Mouse (Mus musculus): ENCODE results near the gene Msh3.
"Not testable (repeated sequence)": the region's sequence is repeated elsewhere in the genome, so short reads cannot be mapped to it uniquely, and the experiment has no call there.

Msh3 gene

GRCm38 (mm10) chr13:92354456-92355271 lies at the start of gene Msh3, which contains the start of gene Dhfr:
TSS of gene Msh3 (minus strand) at chr13:92355003.
TSS of gene Dhfr (plus strand) at chr13:92354726.
- DNase-seq (ENCODE audit: extremely low spot score, low spot score): peak; percentile 99

DNA sequence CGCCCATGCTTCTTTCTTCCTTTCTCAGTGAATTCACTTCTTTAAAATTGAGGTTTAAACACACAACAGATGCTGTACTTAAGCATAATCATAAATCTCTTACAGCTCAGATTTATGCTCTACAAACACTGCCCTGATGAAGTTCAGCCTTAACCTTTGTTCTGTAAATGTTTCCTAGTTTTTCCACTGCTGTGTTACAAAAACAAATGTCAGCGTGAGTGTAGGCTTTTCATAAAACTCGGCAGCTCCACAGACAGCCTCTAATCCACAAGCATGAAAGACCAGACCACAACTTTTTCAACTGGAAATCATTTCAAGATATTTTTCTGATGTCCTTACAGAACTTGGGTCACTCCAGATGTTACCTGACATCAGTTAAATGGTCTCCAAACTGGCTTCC lies 48.7 kb upstream of the Msh3 start:
- no peak for DNase-seq (ENCODE audit: extremely low spot score, low spot score)

GRCm38 (mm10) chr13:92402063-92402462 lies 47.3 kb upstream of the Msh3 start:
- DNase-seq (ENCODE audit: extremely low spot score, low spot score): no peak

GRCm38 (mm10) chr13:92398491-92399384 lies 43.9 kb upstream of the Msh3 start:
- no peak for DNase-seq (ENCODE audit: extremely low spot score, low spot score)

DNA sequence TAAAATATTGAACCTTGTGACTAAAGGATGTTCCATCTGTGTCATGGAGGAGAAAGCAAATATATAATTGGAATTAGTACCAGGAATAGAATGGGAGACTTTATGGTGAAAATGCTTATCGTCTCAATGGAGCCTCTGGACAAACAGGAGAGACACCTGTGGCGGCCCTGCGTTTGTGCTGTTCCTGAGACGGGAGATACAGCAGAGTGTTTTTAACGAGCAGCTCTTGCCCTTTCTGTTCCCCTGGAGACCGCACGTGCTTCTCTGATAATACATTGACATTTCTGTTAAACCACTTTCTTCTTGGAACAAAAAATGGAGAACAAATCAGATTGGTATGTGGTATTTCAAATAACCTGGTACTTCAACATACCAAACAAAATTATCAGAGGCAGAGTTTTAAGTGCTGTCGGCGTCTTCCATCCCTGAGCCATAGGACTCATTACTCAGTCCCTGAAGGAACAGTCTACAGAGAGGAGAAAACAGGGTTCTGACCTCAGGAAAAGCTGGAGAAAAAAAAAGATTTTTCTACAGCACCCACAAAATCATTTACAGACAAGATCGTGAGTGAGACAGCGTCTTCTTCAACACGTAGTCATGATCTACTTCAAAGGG lies 38.4 kb upstream of the Msh3 start:
- DNase-seq (ENCODE audit: extremely low spot score, low spot score): no peak

GRCm38 (mm10) chr13:92387367-92387766 lies 32.6 kb upstream of the Msh3 start:
- DNase-seq (ENCODE audit: extremely low spot score, low spot score): no peak

DNA sequence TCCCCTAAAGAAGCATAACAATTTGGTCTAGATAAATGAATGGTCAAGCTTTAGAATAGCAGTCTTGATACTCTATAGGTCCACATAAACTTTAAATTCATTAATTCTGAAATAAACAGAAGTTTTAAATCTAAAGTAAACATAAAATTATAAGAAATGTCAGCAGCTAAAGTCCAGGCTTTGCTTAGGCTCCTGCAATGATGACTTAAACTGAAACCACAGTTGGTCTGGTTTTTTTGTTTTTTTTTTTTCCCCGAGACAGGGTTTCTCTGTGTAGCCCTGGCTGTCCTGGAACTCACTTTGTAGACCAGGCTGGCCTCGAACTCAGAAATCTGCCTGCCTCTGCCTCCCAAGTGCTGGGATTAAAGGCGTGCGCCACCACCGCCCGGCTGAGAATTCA lies 16.7 kb upstream of the Msh3 start:
- DNase-seq (ENCODE audit: extremely low spot score, low spot score): not testable (repeated sequence)

GRCm38 (mm10) chr13:92370811-92371210 lies 16.0 kb upstream of the Msh3 start:
- DNase-seq (ENCODE audit: extremely low spot score, low spot score): no peak

- no peak for DNase-seq (ENCODE audit: extremely low spot score, low spot score)
These were observed 10.5 kb upstream of the Msh3 start for GRCm38 (mm10) chr13:92365312-92365711.

DNA sequence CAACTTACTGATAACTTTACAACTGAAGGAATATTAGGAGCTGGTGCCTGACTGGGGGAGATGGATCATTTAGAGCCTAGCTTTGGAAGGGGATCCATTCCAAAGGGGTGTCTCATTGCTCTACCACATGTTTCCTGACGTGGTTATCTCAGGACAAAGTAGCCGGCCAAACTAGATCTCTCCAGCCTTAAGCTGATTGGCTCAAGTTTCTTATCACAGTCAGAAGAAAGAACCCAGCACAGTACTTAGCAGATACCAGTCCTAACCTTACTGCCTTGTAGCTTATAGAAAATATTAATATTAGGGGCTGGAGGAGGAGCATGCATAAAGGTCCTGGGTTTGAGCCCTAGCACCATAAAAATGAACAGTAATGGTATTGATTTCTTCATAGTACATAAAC lies 6.8 kb upstream of the Msh3 start:
- no peak for DNase-seq (ENCODE audit: extremely low spot score, low spot score)

DNA sequence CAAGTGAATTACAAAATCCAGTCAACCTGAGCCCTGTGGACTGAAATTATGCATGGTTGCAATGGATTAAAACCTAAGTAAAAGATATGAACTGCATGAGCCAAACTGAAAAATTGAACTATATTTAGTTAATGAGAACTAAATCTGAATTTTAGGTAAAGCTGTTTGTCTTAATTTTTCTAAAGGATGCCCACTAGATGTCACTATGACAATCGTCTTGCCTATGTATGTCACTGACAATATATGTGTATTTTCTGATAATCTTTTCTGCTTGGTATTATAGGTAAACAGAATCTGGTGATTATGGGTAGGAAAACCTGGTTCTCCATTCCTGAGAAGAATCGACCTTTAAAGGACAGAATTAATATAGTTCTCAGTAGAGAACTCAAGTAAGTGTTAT lies 2.8 kb upstream of the Msh3 start:
- DNase-seq (ENCODE audit: extremely low spot score, low spot score): no peak

DNA sequence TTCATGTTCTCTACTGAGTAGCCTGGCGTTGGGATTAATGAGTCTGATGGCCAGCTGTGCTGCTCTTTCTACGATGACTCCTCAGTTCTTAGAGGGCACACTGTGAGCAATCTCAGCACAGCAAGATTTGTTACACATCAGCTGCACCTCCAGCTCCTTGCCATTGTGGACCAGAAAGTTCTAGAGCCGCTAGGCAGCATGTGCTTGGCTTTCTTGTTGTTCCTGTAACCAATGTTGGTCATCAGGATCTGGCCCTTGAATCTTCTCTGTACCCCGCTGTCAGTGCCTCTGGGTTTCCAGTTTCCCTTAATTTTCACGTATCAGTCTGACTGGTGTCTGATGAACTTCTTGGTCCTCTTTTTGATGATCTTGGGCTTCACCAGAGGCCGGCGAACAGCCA lies 1.6 kb upstream of the Msh3 start:
- DNase-seq (ENCODE audit: extremely low spot score, low spot score): no peak

DNA sequence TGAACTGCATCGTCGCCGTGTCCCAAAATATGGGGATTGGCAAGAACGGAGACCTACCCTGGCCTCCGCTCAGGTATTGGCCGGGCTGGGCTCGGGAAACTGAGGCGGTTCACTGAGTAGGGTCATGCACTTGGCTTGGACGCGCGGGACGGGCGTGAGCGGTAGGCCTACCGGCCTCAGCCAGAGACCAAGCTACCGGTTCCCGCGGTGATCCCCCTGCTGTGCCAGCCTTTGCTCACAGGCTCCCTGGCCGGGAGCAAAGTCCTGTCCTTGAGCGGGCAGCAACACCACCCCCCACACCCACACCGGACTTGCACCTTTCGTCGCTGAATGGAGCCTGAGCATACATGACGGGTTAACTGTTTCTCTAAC lies 455 bp upstream of the Msh3 start:
- no peak for DNase-seq (ENCODE audit: extremely low spot score, low spot score)

GRCm38 (mm10) chr13:92353956-92354355 lies 847 bp downstream of the Msh3 start:
- no peak for DNase-seq (ENCODE audit: extremely low spot score, low spot score)

GRCm38 (mm10) chr13:92351100-92351499 lies 3.7 kb downstream of the Msh3 start:
- no peak for DNase-seq (ENCODE audit: extremely low spot score, low spot score)

- no peak for DNase-seq (ENCODE audit: extremely low spot score, low spot score)
These were observed 8.5 kb downstream of the Msh3 start for GRCm38 (mm10) chr13:92346338-92346737.

DNA sequence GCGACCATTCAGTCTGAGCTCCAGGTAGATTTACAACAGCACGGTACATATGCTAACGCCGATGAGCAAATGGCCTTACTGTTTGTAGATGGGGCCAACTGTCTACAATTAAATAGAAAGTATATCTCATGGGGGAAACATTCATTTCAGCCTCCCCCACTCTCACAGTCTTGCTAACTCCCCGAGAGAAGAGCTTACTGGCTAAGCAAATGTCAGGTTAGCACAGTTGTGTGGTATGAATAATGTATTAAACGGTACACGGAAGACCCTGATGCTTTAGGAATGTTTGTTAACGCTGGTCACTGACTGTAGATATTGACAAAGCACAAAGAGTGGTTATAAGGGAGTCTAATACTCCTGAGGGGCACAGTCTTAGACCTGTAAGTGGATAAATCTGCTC lies 10.8 kb downstream of the Msh3 start:
- DNase-seq (ENCODE audit: extremely low spot score, low spot score): no peak

DNA sequence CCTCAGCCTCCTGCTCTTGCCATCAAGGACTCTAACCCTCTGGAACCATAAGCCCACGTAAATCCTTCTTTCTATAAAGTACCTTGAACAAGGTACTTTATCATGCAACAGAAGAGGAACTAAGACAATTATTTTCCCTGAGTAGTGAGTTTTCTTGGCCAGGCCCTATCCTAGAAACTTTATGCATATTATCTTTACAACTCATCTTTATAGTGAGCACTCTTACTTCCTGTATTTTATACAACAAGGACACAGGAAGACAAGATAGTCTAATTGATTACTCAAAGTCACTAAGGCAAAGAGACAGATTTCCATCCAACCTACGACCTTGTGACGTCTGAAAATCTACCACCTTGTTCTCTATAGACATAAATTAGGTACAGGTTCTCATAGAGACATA lies 15.0 kb downstream of the Msh3 start:
- no peak for DNase-seq (ENCODE audit: extremely low spot score, low spot score)

GRCm38 (mm10) chr13:92337773-92338462 lies 16.9 kb downstream of the Msh3 start:
- DNase-seq (ENCODE audit: extremely low spot score, low spot score): no peak

DNA sequence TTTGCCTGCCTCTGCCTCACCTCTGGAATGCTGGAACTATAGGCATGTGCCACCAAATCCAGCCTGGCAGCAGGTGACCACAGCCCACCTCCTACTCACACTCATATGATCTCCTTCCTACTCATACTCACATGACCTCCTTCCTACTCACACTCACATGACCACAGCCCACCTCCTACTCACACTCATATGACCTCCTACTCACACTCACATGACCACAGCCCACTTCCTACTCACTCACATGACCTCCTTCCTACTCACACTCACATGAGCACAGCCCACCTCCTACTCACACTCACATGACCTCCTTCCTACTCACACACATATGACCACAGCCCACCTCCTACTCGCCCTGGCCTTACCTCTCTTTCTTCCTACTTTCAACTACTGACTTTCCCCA lies 17.9 kb downstream of the Msh3 start:
- no peak for DNase-seq (ENCODE audit: extremely low spot score, low spot score)

- DNase-seq (ENCODE audit: extremely low spot score, low spot score): no peak
These were observed 22.5 kb downstream of the Msh3 start for GRCm38 (mm10) chr13:92332103-92332879.

All from neural tube, embryonic 10.5 days (tissue).